Mouse (Mus musculus) bone marrow macrophage, adult 2 months (primary cell): ENCODE measurements around the gene Fam184b. TPM values are rescaled to one million over a fixed set of nuclear protein-coding genes. Genes with fewer than 3 reads are reported as not detected.

Experiments used
- H3K27ac ChIP-seq: 2 replicates; pipeline ENCODE4 v1.5.1; 2012; ENCODE audit warnings: low read depth, low read length; ENCODE audit not compliant: insufficient read depth
- H3K4me1 ChIP-seq: 2 replicates; pipeline ENCODE4 v1.6.1; 2012; ENCODE audit warnings: low read length; ENCODE audit not compliant: control insufficient read depth, insufficient read depth
- H3K4me3 ChIP-seq: 2 replicates; pipeline ENCODE4 v1.5.1; 2012; ENCODE audit warnings: mild to moderate bottlenecking, low read length, moderate library complexity; ENCODE audit not compliant: insufficient read depth
- CTCF ChIP-seq: IDR thresholded peaks from 2 replicates; pipeline ENCODE4 v1.5.1; 2012; ENCODE audit warnings: low read depth, mild to moderate bottlenecking, low read length, moderate library complexity
- POLR2A ChIP-seq: IDR thresholded peaks from 2 replicates; pipeline ENCODE4 v1.6.1; 2012; ENCODE audit warnings: mild to moderate bottlenecking, low read depth, low read length, borderline replicate concordance
- polyA plus RNA-seq: library from polyadenylated mRNA; stranded (reverse); fragments of >200 nt; gene quantifications from 2 replicates; pipeline ENCODE4 v1.2.4, GENCODE M21; 2012; ENCODE audit not compliant: missing spikeins, insufficient read depth, insufficient read length

The Fam184b gene
- polyA plus RNA-seq: not detected in 2 replicates

DNA sequence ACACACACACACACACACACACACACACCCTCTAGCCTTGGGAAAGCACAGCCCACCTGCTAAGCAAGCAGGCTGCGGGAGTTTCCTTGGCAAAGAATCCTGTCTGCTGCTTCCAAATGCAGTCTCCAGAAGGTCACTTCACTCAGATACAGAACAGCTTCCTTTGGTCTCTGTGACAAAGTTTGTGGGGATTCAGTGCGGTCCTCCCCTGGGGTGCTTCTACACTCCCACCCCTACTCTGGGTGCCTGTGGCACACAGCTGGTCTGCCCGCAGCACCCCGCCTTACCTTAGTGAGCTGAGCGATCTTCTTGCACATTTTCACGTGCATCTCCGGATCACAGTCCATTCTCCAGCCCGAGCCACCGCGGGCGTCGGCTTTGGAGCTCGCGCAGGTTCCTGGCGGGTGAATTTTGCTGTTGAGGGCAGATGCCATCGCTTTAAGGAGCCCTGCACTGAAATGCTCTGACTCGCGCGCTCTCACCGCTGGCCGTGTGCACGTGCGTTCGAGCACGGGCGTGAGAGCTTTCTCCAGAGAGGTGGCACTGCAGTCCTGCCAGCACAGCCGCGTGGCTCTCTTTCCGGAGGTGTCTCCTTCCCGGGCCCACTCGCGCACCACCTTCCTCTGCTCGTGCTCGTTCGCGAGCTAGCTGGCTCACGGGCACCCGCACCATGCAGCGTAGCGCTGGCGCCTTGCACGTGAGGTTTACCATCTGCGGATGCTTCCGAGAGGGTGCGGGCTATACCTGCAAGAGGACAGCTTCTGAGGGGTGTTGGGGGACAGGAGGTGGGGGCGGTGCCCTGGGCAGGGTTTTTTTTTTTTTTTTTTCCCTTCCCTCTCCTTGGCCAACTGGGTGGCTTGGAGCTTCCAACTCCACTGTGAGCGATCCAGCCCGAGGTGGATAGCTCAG is at the start of gene Fam184b:
TSS of gene Fam184b (minus strand) at position 809 of the 909 bp plus-strand sequence.
- H3K4me3 ChIP-seq: peak within 1 kb of the TSS; percentile 64
- H3K27ac ChIP-seq: no peak within 1 kb of the TSS
- no peaks in the 10 kb centered on the region for H3K4me1 ChIP-seq
- TF ChIP-seq CTCF (no peak), POLR2A (no peak)

DNA sequence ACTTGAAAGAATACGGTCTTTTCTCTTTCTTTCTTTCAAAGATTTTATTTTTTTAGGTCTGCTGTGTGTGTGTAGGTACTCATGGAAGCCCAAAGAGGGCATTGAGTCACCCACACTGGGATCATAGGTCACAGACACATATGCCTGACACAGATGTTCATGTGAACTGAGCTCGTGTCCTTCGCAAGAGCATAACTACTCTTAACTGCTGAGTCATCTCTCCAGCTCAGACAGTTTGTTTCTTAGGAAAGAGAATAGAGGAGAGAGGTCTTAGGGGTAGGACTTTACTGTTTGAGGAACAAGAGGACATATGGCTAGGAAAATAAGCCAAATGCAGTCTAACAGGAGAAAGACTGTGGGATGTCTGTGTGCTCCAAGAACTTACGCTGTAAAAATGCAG is 49.7 kb upstream of the Fam184b start:
- no peak overlapping the region for H3K4me3 ChIP-seq
- TF ChIP-seq CTCF: no peak
- no peak for TF ChIP-seq POLR2A
- no peak overlapping the region for H3K27ac ChIP-seq
- H3K4me1 ChIP-seq: peaks cover 7% of the 10 kb centered on the region

DNA sequence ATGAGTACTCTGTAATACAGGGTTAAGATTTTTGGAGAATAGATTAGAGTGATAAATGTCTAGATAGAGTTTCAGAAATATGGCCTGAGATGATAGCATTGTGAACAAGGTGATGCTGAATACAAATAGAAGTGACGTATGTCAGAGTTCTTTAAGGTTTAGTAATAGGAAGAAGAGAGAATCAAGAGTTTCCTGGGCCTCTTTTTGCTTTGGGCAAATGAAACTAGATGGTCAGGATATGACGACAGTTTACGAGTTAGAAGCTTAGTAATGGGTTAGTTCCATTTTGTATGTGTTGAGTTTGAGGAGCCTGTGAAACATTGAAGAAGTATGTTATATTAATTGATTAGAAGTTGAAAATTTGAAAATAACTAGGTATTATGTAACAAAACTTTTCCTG is 46.8 kb upstream of the Fam184b start:
- peaks cover 7% of the 10 kb centered on the region for H3K4me1 ChIP-seq
- no peak overlapping the region for H3K4me3 ChIP-seq
- TF ChIP-seq CTCF: no peak
- no peak for TF ChIP-seq POLR2A
- H3K27ac ChIP-seq: no peak overlapping the region

DNA sequence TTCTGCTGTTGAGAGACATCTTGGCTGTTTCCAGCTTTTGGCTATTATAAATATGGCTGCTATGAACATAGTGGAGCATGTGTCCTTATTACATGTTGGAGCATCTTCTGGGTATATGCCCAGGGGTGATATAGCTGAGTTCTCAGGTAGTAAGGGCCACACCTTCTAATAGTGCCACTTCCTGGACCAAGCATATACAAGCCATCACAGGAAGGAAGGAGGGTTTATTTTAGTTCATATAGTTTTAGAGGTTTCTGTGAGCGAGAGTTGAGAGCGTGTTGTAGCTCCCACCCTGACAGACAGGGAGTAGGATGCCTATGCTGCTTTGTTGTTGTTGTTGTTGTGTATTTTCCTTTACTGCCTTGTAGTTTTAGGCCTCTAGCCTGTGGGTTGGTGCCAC is 45.8 kb upstream of the Fam184b start:
- TF ChIP-seq POLR2A (no peak), CTCF (no peak)
- Histone ChIP-seq H3K4me1 (peaks cover 7% of the 10 kb centered on the region), H3K4me3 (no peak overlapping the region), H3K27ac (no peak overlapping the region)

DNA sequence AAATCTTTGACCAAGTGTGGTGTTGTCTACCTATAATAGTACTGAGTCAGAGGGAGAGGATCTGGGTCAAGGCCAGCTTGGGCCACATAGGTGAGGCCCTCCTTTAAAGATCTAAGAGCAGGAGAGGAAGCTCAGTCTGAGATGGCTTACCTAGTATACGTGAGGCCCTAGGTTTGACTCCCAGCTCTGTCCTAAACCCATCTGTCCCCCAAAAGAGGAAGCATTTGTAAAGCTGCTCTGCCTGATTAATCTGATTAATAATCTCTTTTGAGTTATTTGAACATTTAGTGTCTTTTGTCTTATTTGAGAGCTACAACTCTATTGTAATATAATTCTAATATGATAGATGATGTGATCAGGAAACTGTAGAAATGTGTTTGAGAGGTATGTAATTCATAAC is 44.0 kb upstream of the Fam184b start:
- Histone ChIP-seq H3K4me3 (no peak overlapping the region), H3K4me1 (no peaks in the 10 kb centered on the region), H3K27ac (no peak overlapping the region)
- TF ChIP-seq POLR2A (no peak), CTCF (no peak)

DNA sequence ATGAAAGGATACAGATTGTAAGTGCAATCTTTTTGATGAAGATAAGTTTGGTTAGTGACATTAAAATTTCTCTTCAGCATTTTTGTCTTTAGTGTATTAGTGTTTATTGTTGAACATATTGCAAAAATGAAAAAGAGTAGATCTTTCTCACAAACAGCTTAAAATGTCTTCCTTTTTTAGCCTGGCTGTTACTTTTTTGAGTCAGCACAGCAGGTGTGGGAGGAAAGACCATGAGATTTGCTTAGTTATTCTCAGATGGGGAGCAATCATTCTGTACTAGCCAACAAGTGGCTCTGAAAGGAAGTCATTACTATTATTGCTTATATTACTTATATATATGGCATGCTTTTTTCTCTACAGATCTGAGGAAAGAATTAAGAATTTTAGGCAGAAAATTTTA is 40.5 kb upstream of the Fam184b start:
- peaks cover 3% of the 10 kb centered on the region for H3K4me1 ChIP-seq
- no peak for TF ChIP-seq CTCF
- TF ChIP-seq POLR2A: no peak
- H3K27ac ChIP-seq: no peak overlapping the region
- H3K4me3 ChIP-seq: no peak overlapping the region

DNA sequence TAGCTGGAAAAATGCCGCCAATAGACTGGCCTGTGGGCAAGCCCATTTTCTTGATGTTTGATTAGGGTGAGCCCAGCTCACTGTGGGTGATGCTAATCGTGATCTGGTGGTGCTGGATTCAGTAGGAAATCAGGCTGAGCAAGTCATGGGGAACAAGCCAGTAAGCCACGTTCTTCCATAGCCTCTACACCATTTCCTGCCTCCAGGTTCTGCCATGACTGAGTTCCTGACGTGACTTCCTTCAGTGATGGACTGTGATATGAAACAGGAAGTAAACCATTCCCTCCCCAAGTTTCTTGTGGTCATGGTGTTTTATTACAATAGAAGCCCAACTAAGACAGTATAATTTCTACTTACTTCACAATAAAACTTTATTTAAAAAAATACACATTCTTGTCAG is 38.2 kb upstream of the Fam184b start:
- no peak for TF ChIP-seq POLR2A
- no peak for TF ChIP-seq CTCF
- H3K4me1 ChIP-seq: peaks cover 3% of the 10 kb centered on the region
- H3K4me3 ChIP-seq: no peak overlapping the region
- 0 out of 2 replicates have a peak overlapping the region, but pooled peaks have one; percentile 8 for H3K27ac ChIP-seq

DNA sequence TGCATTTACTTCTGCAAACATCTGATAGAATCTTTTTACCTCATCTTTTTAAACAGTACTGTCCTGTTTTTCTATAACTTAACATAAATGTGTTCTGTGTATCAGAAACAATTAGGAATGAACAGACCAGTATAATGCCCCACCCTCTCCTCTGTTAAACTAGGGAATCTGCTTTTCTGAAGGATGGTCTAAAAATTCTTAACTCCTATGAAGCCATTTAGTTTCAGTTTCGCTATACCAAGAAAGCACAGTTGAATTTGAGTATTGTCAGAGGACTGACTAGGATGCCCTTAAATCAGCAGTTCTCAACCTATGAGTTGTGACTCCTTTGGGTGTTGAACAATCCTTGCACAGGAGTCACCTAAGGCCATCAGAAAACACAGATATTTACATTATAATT is 35.6 kb upstream of the Fam184b start:
- H3K27ac ChIP-seq: no peak overlapping the region
- H3K4me3 ChIP-seq: no peak overlapping the region
- TF ChIP-seq CTCF (no peak), POLR2A (no peak)
- peaks cover 4% of the 10 kb centered on the region for H3K4me1 ChIP-seq

DNA sequence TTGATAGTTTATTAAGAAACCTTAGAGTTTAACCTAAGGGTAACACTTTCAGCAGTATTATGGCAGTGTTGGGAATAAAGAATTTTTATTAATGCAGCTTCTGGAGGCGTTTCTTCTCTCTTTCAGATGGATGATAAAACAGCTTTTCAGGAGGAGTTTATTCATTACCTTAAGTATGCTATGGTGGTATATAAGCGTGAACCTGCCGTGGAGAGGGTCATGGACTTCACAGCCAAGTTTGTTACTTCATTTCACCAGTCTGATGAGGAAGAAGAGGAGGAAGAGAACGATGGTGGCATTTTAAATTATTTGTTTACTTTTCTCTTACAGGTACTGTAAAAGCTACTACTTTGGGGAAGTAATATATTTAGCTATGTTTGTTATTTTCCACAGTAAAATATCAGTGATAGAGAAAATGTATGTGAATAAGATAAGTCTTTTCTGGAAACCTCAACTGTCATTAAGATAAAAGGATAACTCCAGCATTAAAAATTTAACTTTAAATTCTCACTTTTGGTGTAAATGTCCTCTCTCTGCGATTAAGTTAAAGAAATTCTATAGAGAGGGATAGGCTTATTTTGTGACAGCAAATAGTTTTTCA is 31.6 kb upstream of the Fam184b start:
- TF ChIP-seq CTCF (no peak), POLR2A (no peak)
- Histone ChIP-seq H3K4me1 (peaks cover 3% of the 10 kb centered on the region; the same call in 1 of the 2 replicates), H3K27ac (no peak overlapping the region), H3K4me3 (peak overlapping the region; percentile 23; the same call in 1 of the 2 replicates)

DNA sequence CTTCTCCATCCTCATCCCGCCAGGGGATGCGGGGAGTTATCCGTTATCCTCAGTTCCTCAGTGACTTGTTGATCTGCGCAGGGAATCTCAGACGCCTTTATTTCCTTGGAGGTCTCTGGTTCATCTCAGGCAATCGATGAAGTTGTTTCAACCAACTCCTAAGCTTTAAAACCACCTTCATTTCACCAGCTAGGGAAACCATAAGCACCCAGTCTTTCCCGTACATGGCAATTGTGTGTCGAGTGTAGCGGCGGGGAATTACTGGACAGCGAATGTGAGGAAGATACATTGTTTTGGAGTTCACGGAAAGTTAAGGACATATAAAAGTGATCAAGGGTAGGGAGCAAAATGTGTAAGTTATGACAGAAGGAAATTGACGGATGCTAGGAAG is 30.9 kb upstream of the Fam184b start:
- Histone ChIP-seq H3K27ac (peak overlapping the region; percentile 70), H3K4me1 (peaks cover 3% of the 10 kb centered on the region; the same call in 1 of the 2 replicates), H3K4me3 (peak overlapping the region; percentile 84)
- TF ChIP-seq POLR2A (no peak), CTCF (no peak)
